Comparison of ENCODE assay signal across 10 mouse cellular contexts in the genomic region with DNA sequence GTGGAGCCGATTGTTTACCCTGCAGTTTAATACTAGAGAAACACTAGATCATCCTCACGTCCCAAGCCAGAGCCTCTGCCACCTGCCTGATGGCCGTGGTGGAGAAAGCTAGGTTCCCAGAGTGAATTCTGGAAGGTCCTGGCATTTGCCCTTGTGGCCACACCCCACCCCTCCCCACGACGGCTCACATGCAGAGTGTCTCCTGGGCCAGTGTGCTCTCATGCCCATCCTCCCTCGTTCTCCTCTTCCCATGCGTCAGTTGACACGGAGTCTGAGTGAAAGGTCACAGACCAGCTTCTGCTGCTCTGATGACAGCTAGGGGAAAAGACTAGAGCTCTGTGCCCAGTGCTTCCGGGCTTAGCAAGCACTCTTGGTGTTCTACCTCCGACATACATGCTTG. TPM values are rescaled to one million over a fixed set of nuclear protein-coding genes. Genes with fewer than 3 reads are reported as not detected.
A peak's percentile ranks its signal among the peaks of the same experiment; 100 is the strongest.
DNase-seq lines count a peak whose midpoint lies in the region; ATAC-seq and TF ChIP-seq lines count a peak whose summit lies in the region.
"Had no signal": no experiment of that assay in that cellular context is flagged by ENCODE, and none has a peak within 500 bp of the region (broad histone marks: within the 10 kb centered on the region; RNA-seq: fewer than 3 reads in every experiment).

No protein-coding gene starts in this region.

- ATAC-seq in CD4-positive, CD25-positive, alpha-beta regulatory T cell, adult 4 months, result peak; percentile 30
- no peak for ATAC-seq in heart, embryonic 16.5 days (replicated peaks; ENCODE audit: extremely low read depth, insufficient read depth, low FRiP score)
- no peak for ATAC-seq in hindbrain, embryonic 11.5 days (ENCODE audit: low FRiP score)

- DNase-seq in T-cell, adult 2 months (ENCODE audit: low spot score), result peak; percentile 49
- peak; percentile 92 for DNase-seq in liver, adult 2 months (ENCODE audit: extremely low read depth, low read depth, low spot score)
- no peak for DNase-seq in cerebellum, postnatal 36 days
- DNase-seq in right cerebral cortex, postnatal 14 days, result no peak
- DNase-seq in hindbrain, embryonic 11.5 days (ENCODE audit: low spot score), result no peak

- peaks cover 70% of the 10 kb centered on the region for H3K4me1 ChIP-seq in heart, embryonic 16.5 days (ENCODE audit: control insufficient read depth, insufficient read depth, low read length)
- peaks cover 63% of the 10 kb centered on the region for H3K4me1 ChIP-seq in liver, adult 2 months (ENCODE audit: control insufficient read depth, insufficient read depth, low read length)
- H3K4me1 ChIP-seq in hindbrain, embryonic 11.5 days (replicated peaks; ENCODE audit: control insufficient read depth, insufficient read depth, low read length), result 0 out of 2 replicates have a peak, but pooled peaks cover 2% of the 10 kb centered on the region

- peak overlapping the region; percentile 44 for H3K27ac ChIP-seq in heart, embryonic 16.5 days (ENCODE audit: low read length)
- H3K27ac ChIP-seq in liver, adult 2 months (replicated peaks; ENCODE audit: insufficient read depth, low read depth, low read length), result peak overlapping the region; percentile 97
- H3K27ac ChIP-seq in hindbrain, embryonic 11.5 days (ENCODE audit: low read depth, low read length), result no peak overlapping the region

- TF ChIP-seq POLR2A in liver, adult 2 months (IDR thresholded peaks at IDR 0.05; ENCODE audit: extremely low read depth, insufficient read depth, low read length), result 0 out of 2 replicates have a peak, but pooled peaks have one; percentile 33

- peaks cover 37% of the 10 kb centered on the region; the same call in 1 of the 2 replicates for H3K79me2 ChIP-seq in liver, adult 2 months (ENCODE audit: control insufficient read depth, insufficient read depth, low read length)

- H3K9me3 ChIP-seq in heart, embryonic 16.5 days (replicated peaks; ENCODE audit: control insufficient read depth, low read length), result no peaks in the 10 kb centered on the region
- no peaks in the 10 kb centered on the region for H3K9me3 ChIP-seq in hindbrain, embryonic 11.5 days (ENCODE audit: control insufficient read depth, low read length)

- H3K4me2 ChIP-seq in heart, embryonic 16.5 days (ENCODE audit: low read depth, low read length), result peak overlapping the region; percentile 21; the same call in 1 of the 2 replicates
- H3K4me2 ChIP-seq in hindbrain, embryonic 11.5 days (replicated peaks; ENCODE audit: low read depth, low read length), result no peak overlapping the region

- H3K36me3 ChIP-seq in heart, embryonic 16.5 days (ENCODE audit: control insufficient read depth, insufficient read depth), result no peaks in the 10 kb centered on the region
- H3K36me3 ChIP-seq in liver, adult 2 months (ENCODE audit: control insufficient read depth, insufficient read depth, low read length), result no peaks in the 10 kb centered on the region
- no peaks in the 10 kb centered on the region for H3K36me3 ChIP-seq in hindbrain, embryonic 11.5 days (ENCODE audit: control insufficient read depth, insufficient read depth, low read length)

- 19% methylated on average over 10 of the region's 10 CpGs for WGBS in heart, embryonic 16.5 days
- WGBS in liver, adult 2 months, result 3% methylated on average over 10 of the region's 10 CpGs
- WGBS in hindbrain, embryonic 11.5 days, result 69% methylated on average over 10 of the region's 10 CpGs

- no peak overlapping the region for H3K4me3 ChIP-seq in heart, embryonic 16.5 days (ENCODE audit: low read length)
- H3K4me3 ChIP-seq in liver, adult 2 months (ENCODE audit: insufficient read depth, low read depth, low read length), result no peak overlapping the region
- no peak overlapping the region for H3K4me3 ChIP-seq in hindbrain, embryonic 11.5 days (ENCODE audit: low read depth, low read length)

- H3K9ac ChIP-seq in heart, embryonic 16.5 days (ENCODE audit: low read length), result peak overlapping the region; percentile 56
- H3K9ac ChIP-seq in liver, adult 2 months (ENCODE audit: low read depth, low read length), result peak overlapping the region; percentile 29
- H3K9ac ChIP-seq in hindbrain, embryonic 11.5 days (ENCODE audit: low read depth, low read length), result no peak overlapping the region

- no peaks in the 10 kb centered on the region for H3K27me3 ChIP-seq in heart, embryonic 16.5 days (ENCODE audit: control insufficient read depth, insufficient read depth, low read length)
- H3K27me3 ChIP-seq in liver, adult 2 months (ENCODE audit: control insufficient read depth, insufficient read depth, low read length), result no peaks in the 10 kb centered on the region
- H3K27me3 ChIP-seq in hindbrain, embryonic 11.5 days (ENCODE audit: control insufficient read depth, insufficient read depth, low read length), result no peaks in the 10 kb centered on the region

- no peak for TF ChIP-seq CTCF in liver, adult 2 months (IDR thresholded peaks at IDR 0.05; ENCODE audit: low read depth, low read length)

RNA-seq across cellular contexts. Expression of gene Gpr146, which starts 7.0 kb away (rescaled TPM):
- polyA plus RNA-seq in CD4-positive, CD25-positive, alpha-beta regulatory T cell, adult 4 months (2017; shearing (Covaris generic)), result 10 to 100 TPM in 1 of 2 experiments, 1 to 10 TPM in 1; 8.1 to 11.3 TPM
- 17.1 and 17.2 TPM in 2 replicates for polyA plus RNA-seq in heart, embryonic 16.5 days (2015; fragmentation: Nextera tagmentation; extraction: Ambion mirVana)
- total RNA-seq in liver, adult 2 months (2014; rRNA removed), result 36.5 and 57.1 TPM in 2 replicates
- 43.5 and 70.7 TPM in 2 replicates for polyA plus RNA-seq in liver, adult 2 months (2012; rRNA removed)
- polyA plus RNA-seq in hindbrain, embryonic 11.5 days (2014; fragmentation: Nextera tagmentation; extraction: Ambion mirVana), result 1.8 TPM in 2 replicates

RNA-seq across cellular contexts. Expression of gene C130050O18Rik, which starts 20.5 kb away (rescaled TPM):
- not detected for polyA plus RNA-seq in CD4-positive, CD25-positive, alpha-beta regulatory T cell, adult 4 months (2017; shearing (Covaris generic))
- 0.43 and 0.66 TPM in 2 replicates for polyA plus RNA-seq in heart, embryonic 16.5 days (2015; fragmentation: Nextera tagmentation; extraction: Ambion mirVana)
- total RNA-seq in liver, adult 2 months (2014; rRNA removed), result 0.18 and 0.54 TPM in 2 replicates
- 0.56 and 1.6 TPM in 2 replicates for polyA plus RNA-seq in liver, adult 2 months (2012; rRNA removed)
- polyA plus RNA-seq in hindbrain, embryonic 11.5 days (2014; fragmentation: Nextera tagmentation; extraction: Ambion mirVana), result 0.11 and 0.32 TPM in 2 replicates

RNA-seq across cellular contexts. Expression of gene Cyp2w1, which starts 32.1 kb away (rescaled TPM):
- not detected for polyA plus RNA-seq in CD4-positive, CD25-positive, alpha-beta regulatory T cell, adult 4 months (2017; shearing (Covaris generic))
- not detected in 2 replicates for polyA plus RNA-seq in heart, embryonic 16.5 days (2015; fragmentation: Nextera tagmentation; extraction: Ambion mirVana)
- not detected in 2 replicates for total RNA-seq in liver, adult 2 months (2014; rRNA removed)
- not detected in 2 replicates for polyA plus RNA-seq in liver, adult 2 months (2012; rRNA removed)
- not detected in 2 replicates for polyA plus RNA-seq in hindbrain, embryonic 11.5 days (2014; fragmentation: Nextera tagmentation; extraction: Ambion mirVana)
- total RNA-seq: layer of hippocampus, postnatal 10 days; neutrophil, adult 5-6 weeks had no signal
- polyA plus RNA-seq: urinary bladder, adult 2 months had no signal

RNA-seq across cellular contexts. Expression of gene Cox19, which starts 33.3 kb away (rescaled TPM):
- polyA plus RNA-seq in CD4-positive, CD25-positive, alpha-beta regulatory T cell, adult 4 months (2017; shearing (Covaris generic)), result 10 to 100 TPM; 49.9 to 52.2 TPM
- polyA plus RNA-seq in heart, embryonic 16.5 days (2015; fragmentation: Nextera tagmentation; extraction: Ambion mirVana), result 75.7 and 75.8 TPM in 2 replicates
- total RNA-seq in liver, adult 2 months (2014; rRNA removed), result 23.6 and 25.2 TPM in 2 replicates
- 82.4 and 86.1 TPM in 2 replicates for polyA plus RNA-seq in liver, adult 2 months (2012; rRNA removed)
- 127 and 129 TPM in 2 replicates for polyA plus RNA-seq in hindbrain, embryonic 11.5 days (2014; fragmentation: Nextera tagmentation; extraction: Ambion mirVana)

RNA-seq across cellular contexts. Expression of gene Gper1, which starts 38.4 kb away (rescaled TPM):
- polyA plus RNA-seq in CD4-positive, CD25-positive, alpha-beta regulatory T cell, adult 4 months (2017; shearing (Covaris generic)), result not detected
- polyA plus RNA-seq in heart, embryonic 16.5 days (2015; fragmentation: Nextera tagmentation; extraction: Ambion mirVana), result 3.0 and 4.0 TPM in 2 replicates
- 0.07 TPM in 1 of 2 replicates, not detected in the other for total RNA-seq in liver, adult 2 months (2014; rRNA removed)
- 0.02 and 0.05 TPM in 2 replicates for polyA plus RNA-seq in liver, adult 2 months (2012; rRNA removed)
- polyA plus RNA-seq in hindbrain, embryonic 11.5 days (2014; fragmentation: Nextera tagmentation; extraction: Ambion mirVana), result 2.0 and 2.4 TPM in 2 replicates

Comparison
In these comparisons a context has a peak if more than half of its experiments do, and no peak if none do; other contexts are left out.
1. DNase-seq: peak in T-cell, adult 2 months (single experiment) and liver, adult 2 months (single experiment); none in cerebellum, postnatal 36 days (0 of 2), right cerebral cortex, postnatal 14 days (single experiment) and hindbrain, embryonic 11.5 days (single experiment).